Mouse (Mus musculus) CD8-positive naive resting alpha-beta T cell, adult 2 months (primary cell): ENCODE data around the gene Eif3d.

ENCODE experiments used
- DNase-seq, 2 experiments: peaks; one replicate each; pipeline ENCODE4 v3.0.0; 2022; ENCODE audit warnings: low read depth in 2 of 2, low spot score in 2 of 2

Gene Eif3d

DNA sequence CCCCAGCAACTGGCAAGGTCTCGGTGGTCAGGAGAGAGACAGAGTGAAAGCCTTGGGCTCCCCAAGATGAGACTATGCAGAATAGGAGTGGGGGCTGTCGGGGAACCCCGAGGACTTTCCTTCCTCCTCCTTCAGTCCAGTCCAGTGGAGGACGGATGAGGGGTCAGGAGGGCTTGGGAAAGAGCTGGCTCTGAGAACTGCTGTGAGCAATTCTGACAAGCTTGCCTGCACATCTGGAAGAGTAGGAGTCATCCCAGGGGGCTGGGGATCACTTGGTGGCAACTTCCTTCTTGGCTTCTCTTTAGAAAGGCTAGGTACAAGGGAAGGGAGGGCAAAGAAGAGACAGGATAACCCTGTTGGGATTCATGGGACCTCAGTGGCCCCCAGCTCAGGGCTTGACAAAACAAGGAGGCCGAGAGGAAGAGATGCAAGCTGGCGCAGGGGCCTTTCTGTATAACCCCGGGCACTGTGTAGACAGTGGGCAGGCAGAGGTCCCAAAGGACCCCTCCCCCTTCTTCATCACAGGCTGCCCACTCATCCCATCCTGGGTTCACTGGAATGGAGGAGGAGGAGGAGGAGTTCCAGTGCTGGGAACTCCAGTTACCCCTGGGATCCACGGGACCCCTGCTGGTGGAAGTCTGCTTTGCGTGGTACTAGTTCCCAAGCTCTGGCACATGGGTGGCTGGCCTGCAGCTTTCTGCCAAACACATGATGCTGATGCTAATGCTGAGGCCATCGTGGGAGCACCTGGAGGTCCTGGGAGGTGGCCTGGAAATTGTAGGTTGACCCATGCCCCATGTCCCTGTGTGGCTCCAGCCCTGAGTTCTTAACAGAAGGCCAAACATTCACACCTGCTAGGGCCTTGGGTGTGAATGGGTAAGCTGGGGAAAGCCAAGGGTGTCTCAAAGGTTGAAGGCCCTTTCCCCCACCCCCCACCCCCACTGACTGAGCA is 49.8 kb downstream of the Eif3d start:
- no peak for DNase-seq

DNA sequence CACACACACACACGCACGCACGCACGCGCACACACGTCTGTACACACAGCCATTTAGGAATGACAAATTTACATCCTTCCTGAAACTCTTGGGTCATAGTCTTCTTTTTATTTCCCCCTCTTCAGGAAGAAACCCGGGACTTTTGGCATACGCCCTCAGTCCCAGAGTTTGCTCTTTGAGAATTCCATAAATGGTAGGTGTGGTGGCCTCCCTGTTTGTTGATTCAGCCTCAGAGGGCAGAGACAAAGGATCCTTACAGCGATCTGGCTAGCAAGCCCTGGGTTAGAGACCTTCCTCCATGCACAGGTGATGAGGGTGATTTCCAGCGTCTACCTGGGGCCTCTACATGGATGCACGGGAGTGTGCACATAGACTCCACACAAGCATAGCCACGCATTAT is 51.2 kb downstream of the Eif3d start:
- DNase-seq = no peak

DNA sequence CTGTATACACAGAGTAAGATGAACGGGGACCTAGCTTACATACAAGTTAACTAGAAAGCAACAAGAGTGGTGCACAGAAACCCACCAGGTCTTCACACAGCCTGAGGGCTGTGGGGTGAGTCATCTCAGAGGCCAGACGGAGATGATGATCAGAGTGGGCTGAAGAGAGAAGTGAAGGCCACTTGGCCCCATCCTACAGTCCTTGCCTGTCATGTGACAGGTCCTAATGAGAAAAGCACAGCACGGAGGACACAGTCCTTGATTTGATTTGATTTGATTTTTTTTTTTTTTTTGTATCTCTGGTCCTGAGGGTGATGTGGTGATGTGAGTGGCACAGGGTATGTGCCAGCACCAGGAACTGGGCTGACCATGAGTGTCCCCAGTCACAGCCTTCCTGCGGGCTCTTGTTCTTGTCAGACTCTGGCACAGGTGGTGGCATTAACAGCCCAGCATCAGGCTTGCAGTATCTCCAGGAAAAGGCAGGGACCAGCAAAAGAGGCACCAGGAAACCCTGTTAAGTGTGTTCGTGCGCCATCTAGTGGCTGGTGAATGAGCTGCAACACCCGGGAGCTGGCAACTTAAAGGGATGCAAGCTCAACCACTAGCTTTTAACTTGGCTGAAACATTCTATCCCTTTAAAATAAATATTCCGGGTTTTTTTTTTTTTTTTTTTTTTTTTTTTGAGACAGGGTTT is 53.6 kb downstream of the Eif3d start:
- peak; percentile 82 to 89 for DNase-seq

DNA sequence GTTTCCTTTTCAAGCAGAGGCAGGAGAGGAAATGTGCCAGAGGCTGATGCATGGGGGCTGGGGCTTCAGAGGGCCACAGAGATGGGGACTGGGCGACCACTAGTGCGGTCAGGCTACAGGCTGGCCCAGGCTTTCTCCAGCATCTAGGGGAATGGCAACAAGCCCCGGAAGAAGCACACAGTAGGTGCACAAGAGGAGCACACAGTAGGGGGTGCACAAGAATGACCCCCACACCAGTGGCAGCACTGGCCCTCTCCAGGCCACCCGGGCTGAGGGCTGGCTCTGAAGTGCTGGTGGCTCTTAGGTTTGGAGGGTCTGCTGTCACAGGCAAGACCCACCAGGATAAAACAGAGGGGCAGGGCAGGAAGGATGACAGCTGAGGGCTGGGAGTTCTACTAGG is 55.3 kb downstream of the Eif3d start:
- no peak for DNase-seq

DNA sequence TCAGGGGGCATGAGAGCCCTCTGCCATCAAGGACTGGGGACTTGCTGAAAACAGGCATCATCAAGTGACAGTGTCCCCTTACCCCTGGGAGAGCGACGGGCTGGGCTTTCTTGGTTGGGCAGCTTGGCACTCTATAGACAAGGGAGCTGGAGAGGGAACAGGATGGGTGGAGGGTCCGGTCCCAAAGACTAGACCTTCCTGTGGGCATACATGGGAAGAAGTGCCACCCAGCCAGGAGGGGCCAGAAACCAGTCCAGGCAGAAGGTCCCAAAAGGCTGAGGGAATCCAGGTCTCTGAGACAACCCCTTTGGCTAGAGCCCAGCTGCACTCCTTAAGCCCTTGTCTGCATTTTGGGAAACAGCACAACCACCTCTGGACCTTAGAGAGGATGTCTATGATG is 56.1 kb downstream of the Eif3d start:
- DNase-seq = no peak

DNA sequence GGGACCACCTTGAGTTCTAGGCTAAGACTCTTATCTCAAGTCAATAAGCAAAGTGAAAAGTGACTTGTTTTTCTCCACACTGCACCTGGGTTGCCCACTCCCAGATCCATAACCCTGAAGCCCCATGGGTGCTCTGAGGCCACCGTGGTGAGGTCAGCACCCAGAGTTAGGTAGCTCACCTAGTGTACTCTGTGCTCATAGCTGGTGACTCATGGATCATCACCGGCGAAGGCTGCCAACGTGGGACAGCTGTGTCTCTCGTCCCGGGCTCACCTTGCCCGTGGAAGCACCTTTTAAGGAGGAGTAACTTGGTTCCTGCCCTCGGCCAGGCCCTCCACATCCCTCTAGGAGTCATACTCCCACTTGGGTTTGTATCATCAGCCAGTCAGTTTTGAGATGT is 57.6 kb downstream of the Eif3d start:
- no peak for DNase-seq

DNA sequence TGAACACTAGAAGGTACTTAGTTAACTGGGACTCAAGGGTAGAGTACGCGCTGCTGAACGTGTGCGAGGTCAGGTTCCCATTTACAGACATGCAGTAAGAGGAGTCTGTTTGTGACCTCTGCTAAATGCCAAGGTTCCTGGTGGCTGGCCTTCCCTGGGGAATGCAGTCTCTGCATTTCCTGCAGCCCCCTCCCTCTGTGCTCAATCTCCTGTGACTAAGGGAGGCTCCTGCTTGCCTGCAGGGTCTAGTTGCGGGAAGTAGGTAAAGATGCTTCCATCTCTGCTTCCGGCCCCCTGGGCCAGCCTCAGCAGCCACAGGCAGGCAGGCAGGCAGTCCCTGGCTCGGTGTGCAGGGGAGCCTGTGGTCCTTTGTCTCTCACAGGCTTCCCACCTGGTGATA is 58.0 kb downstream of the Eif3d start:
- no peak for DNase-seq

DNA sequence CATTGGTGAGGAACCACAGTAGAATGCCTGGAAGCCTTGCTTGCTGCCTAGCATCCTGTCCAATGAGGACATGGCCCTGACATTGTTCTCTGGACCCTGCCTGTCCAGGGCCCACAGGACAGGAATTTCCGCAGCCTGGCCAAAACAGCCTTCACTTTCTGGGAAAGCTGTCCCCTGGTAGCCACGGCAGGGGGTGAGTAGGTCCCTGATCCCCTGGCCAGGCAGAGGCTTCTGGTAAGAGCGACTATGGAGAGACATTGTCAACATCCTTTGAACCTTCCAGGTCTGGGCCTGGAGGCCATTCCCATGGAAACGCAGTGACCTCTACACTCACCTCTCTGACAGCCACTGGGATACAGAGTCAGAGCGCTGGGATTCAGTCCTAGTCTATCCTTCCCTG is 58.6 kb downstream of the Eif3d start:
- no peak for DNase-seq

DNA sequence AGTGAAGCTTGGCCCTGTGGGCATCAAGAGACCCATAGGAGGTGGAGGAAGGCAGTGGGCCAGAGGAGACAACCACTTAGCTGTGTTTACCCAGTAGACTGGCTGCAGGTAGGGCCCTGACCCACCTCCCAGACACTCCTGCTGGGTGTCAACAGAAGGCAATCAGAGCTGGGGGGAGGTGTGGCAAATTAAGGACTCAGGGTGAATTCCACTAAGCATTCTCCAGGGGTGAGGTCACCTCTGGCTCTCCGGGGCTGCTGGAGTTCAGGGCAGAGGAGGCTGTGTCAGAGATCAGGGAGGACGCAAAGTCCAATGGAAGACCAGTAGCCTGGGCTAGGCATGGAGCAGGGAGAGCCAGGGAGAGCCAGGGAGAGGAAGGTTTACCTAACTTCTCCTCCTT is 59.5 kb downstream of the Eif3d start:
- no peak for DNase-seq
